Mouse (Mus musculus) ES-Bruce4 (cell line): ENCODE measurements at regions not wholly inside any gene's neighbourhood (a gene's known extent, or its start where the extent isn't known, plus 50 kb on each side); places are given as distances from the start of the nearest gene placed in this dataset.

Experiments used
- H3K27ac ChIP-seq: 2 replicates; pipeline ENCODE4 v1.5.1; 2012; ENCODE audit warnings: low read length, inconsistent platforms; ENCODE audit not compliant: insufficient read depth
- H3K27me3 ChIP-seq: 2 replicates; pipeline ENCODE4 v1.6.1; 2012; ENCODE audit warnings: mild to moderate bottlenecking, low read length, inconsistent platforms; ENCODE audit not compliant: control insufficient read depth, poor library complexity, insufficient read depth, severe bottlenecking
- H3K36me3 ChIP-seq: 2 replicates; pipeline ENCODE4 v1.6.1; 2012; ENCODE audit warnings: inconsistent platforms, mild to moderate bottlenecking, low read length, moderate library complexity; ENCODE audit not compliant: control insufficient read depth, poor library complexity, insufficient read depth, severe bottlenecking
- H3K4me1 ChIP-seq: one replicate; pipeline ENCODE4 v1.8.1; 2011; ENCODE audit warnings: low read length; ENCODE audit not compliant: control insufficient read depth, insufficient read depth
- H3K4me3 ChIP-seq: 2 replicates; pipeline ENCODE4 v1.5.1; 2011; ENCODE audit warnings: low read depth, mild to moderate bottlenecking, low read length
- H3K9ac ChIP-seq: 2 replicates; pipeline ENCODE4 v1.6.1; 2012; ENCODE audit warnings: low read depth, mild to moderate bottlenecking, inconsistent platforms; ENCODE audit not compliant: poor library complexity, severe bottlenecking
- H3K9me3 ChIP-seq: replicated peaks from 2 replicates; pipeline ENCODE4 v1.6.1; 2012; ENCODE audit warnings: mild to moderate bottlenecking, low read length, inconsistent platforms; ENCODE audit not compliant: control insufficient read depth, poor library complexity, insufficient read depth, severe bottlenecking
- CTCF ChIP-seq: IDR thresholded peaks from one replicate; pipeline ENCODE4 v1.8.1; 2011; ENCODE audit warnings: low read depth, low read length
- EP300 ChIP-seq: IDR thresholded peaks from 2 replicates; pipeline ENCODE4 v1.6.1; 2011; ENCODE audit warnings: low read depth, low read length; ENCODE audit not compliant: insufficient read depth
- POLR2A ChIP-seq: IDR thresholded peaks from one replicate; pipeline ENCODE4 v1.8.1; 2011; ENCODE audit warnings: low read length; ENCODE audit not compliant: insufficient read depth

DNA sequence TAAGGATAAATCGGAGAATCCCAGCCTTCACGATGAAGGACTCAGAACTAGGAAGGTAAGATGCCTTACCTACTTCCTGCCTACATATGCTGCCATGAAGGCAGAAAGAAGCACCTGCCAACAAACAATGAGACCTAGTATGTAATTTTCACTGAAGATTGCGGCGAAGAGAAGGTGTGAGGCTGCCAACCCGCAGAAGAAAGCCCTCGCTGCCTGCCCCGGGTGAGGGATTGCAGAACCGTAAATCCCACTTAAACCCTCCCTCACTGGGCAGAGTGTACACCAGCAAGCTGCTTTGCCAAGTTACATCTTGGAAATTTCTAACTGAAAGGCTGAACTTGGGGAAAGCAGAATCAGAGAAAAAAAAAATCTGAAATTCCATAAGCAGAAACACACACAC, 458.4 kb upstream of the 4930412O13Rik start:
- Histone ChIP-seq H3K36me3 (no peaks in the 10 kb centered on the region), H3K4me1 (no peaks in the 10 kb centered on the region), H3K27me3 (no peaks in the 10 kb centered on the region), H3K9me3 (no peaks in the 10 kb centered on the region), H3K27ac (no peak overlapping the region), H3K9ac (no peak overlapping the region), H3K4me3 (no peak overlapping the region)
- TF ChIP-seq CTCF = no peak

DNA sequence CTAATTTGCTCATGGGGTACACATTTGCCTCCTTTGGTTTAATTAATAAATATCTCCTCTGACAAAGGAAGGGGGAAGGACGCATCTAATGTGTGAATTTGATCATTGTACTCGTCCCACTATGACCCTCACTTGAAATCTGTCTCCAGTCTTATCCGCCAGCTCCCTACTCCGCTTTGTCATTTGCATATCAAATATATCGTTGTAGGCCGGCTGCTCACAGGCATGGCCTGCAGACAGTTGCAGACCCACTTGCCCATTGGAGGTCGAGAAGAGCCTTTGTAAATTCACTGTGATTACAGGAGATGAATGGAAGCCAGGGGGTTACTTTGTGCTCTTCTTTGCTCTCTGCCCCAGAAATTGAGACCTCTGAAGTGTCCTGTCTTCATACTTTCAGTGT, 457.5 kb upstream of the 4930412O13Rik start:
- H3K27ac ChIP-seq = no peak overlapping the region
- H3K4me3 ChIP-seq = no peak overlapping the region
- H3K9ac ChIP-seq = no peak overlapping the region
- no peaks in the 10 kb centered on the region for H3K4me1 ChIP-seq
- TF ChIP-seq POLR2A = no peak
- no peak for TF ChIP-seq CTCF
- H3K27me3 ChIP-seq = no peaks in the 10 kb centered on the region
- no peaks in the 10 kb centered on the region for H3K36me3 ChIP-seq
- H3K9me3 ChIP-seq = no peaks in the 10 kb centered on the region

GRCm38 (mm10) chr2:9433110-9433940, 447.7 kb upstream of the 4930412O13Rik start:
- Histone ChIP-seq H3K27ac (no peak overlapping the region), H3K4me3 (no peak overlapping the region), H3K27me3 (no peaks in the 10 kb centered on the region; the same call in none of the 2 replicates), H3K4me1 (no peaks in the 10 kb centered on the region), H3K9me3 (no peaks in the 10 kb centered on the region), H3K9ac (no peak overlapping the region), H3K36me3 (no peaks in the 10 kb centered on the region)
- no peak for TF ChIP-seq CTCF
- TF ChIP-seq EP300 = no peak
- TF ChIP-seq POLR2A = no peak

- Histone ChIP-seq H3K9me3 (no peaks in the 10 kb centered on the region), H3K27ac (no peak overlapping the region), H3K36me3 (no peaks in the 10 kb centered on the region), H3K4me3 (no peak overlapping the region), H3K4me1 (no peaks in the 10 kb centered on the region), H3K9ac (no peak overlapping the region), H3K27me3 (no peaks in the 10 kb centered on the region; the same call in none of the 2 replicates)
- TF ChIP-seq CTCF (no peak), POLR2A (no peak), EP300 (no peak)
Observed at GRCm38 (mm10) chr2:9435155-9435872, 445.7 kb upstream of the 4930412O13Rik start.

- H3K27me3 ChIP-seq = no peaks in the 10 kb centered on the region
- TF ChIP-seq CTCF (no peak), EP300 (no peak), POLR2A (no peak)
- no peak overlapping the region for H3K27ac ChIP-seq
- no peaks in the 10 kb centered on the region for H3K36me3 ChIP-seq
- H3K9ac ChIP-seq = no peak overlapping the region
- no peaks in the 10 kb centered on the region for H3K9me3 ChIP-seq
- H3K4me1 ChIP-seq = no peaks in the 10 kb centered on the region
- no peak overlapping the region for H3K4me3 ChIP-seq
Observed at GRCm38 (mm10) chr2:9443103-9443502, 437.9 kb upstream of the 4930412O13Rik start.

GRCm38 (mm10) chr2:9445826-9446225, 435.2 kb upstream of the 4930412O13Rik start:
- Histone ChIP-seq H3K4me1 (no peaks in the 10 kb centered on the region), H3K9me3 (no peaks in the 10 kb centered on the region), H3K27ac (no peak overlapping the region), H3K4me3 (no peak overlapping the region), H3K36me3 (no peaks in the 10 kb centered on the region), H3K27me3 (no peaks in the 10 kb centered on the region), H3K9ac (no peak overlapping the region)
- TF ChIP-seq CTCF = no peak
- no peak for TF ChIP-seq EP300
- TF ChIP-seq POLR2A = no peak
